Mouse (Mus musculus) liver, embryonic 14.5 days (tissue): ENCODE results near the gene Cog6. TPM values are rescaled to one million over a fixed set of nuclear protein-coding genes. Genes with fewer than 3 reads are reported as not detected.

Experiments
- ATAC-seq: fragments of 200-750 bp; cut with Nextera tagmentation; 2 replicates; pipeline ENCODE4 v1.8.0; 2017; ENCODE audit warnings: moderate number of reproducible peaks, mild to moderate bottlenecking, moderate library complexity; ENCODE audit not compliant: insufficient read depth
- DNase-seq, 3 experiments: peaks; one replicate each; pipeline ENCODE4 v3.0.0-alpha.2; 2012 to 2013; ENCODE audit warnings: low read depth in 3 of 3, low spot score in 3 of 3
- H3K27ac ChIP-seq: fragments of 300-500 bp; sonication (generic); 2 replicates; pipeline ENCODE4 v1.5.1; 2014; ENCODE audit warnings: moderate library complexity, mild to moderate bottlenecking, control low read depth, inconsistent platforms
- H3K27me3 ChIP-seq: fragments of 300-500 bp; sonication (generic); 2 replicates; pipeline ENCODE4 v1.6.1; 2014; ENCODE audit warnings: mild to moderate bottlenecking, low read length, moderate library complexity; ENCODE audit not compliant: control insufficient read depth, insufficient read depth
- H3K36me3 ChIP-seq: fragments of 300-500 bp; sonication (generic); replicated peaks from 2 replicates; pipeline ENCODE4 v1.6.1; 2014; ENCODE audit warnings: low read depth; ENCODE audit not compliant: control insufficient read depth, insufficient read depth
- H3K4me1 ChIP-seq, 2 experiments: fragments of 200-500 bp in 1 of 2; fragments of 300-500 bp in 1 of 2; sonication (generic) in 1 of 2; replicated peaks; 2 replicates each; pipeline ENCODE4 v1.6.1; 2012 to 2014; ENCODE audit warnings: antibody characterized with exemption in 1 of 2, inconsistent platforms in 1 of 2, low read length in 1 of 2; ENCODE audit not compliant: control insufficient read depth in 2 of 2, insufficient read depth in 2 of 2
- H3K4me2 ChIP-seq: fragments of 300-500 bp; sonication (generic); 2 replicates; pipeline ENCODE4 v1.6.1; 2014; ENCODE audit warnings: low read depth, mild to moderate bottlenecking, control low read depth, moderate library complexity
- H3K4me3 ChIP-seq, 2 experiments: fragments of 200-500 bp in 1 of 2; fragments of 300-500 bp in 1 of 2; sonication (generic) in 1 of 2; 2 replicates each; pipeline ENCODE4 v1.5.1; 2012 to 2014; ENCODE audit warnings: low read depth in 2 of 2, low read length in 2 of 2, mild to moderate bottlenecking in 2 of 2, control low read depth in 1 of 2, inconsistent platforms in 1 of 2, moderate library complexity in 1 of 2; ENCODE audit not compliant: insufficient read depth in 1 of 2
- H3K9ac ChIP-seq: fragments of 300-500 bp; sonication (generic); replicated peaks from 2 replicates; pipeline ENCODE4 v1.6.1; 2014; ENCODE audit warnings: mild to moderate bottlenecking, control low read depth, moderate library complexity
- H3K9me3 ChIP-seq: fragments of 300-500 bp; sonication (generic); 2 replicates; pipeline ENCODE4 v1.6.1; 2016; ENCODE audit warnings: low read length, mixed read lengths; ENCODE audit not compliant: control insufficient read depth
- CTCF ChIP-seq: IDR thresholded peaks from 2 replicates; pipeline ENCODE4 v1.5.1; 2016; ENCODE audit warnings: antibody characterized with exemption, low read depth, control low read depth
- EP300 ChIP-seq: IDR thresholded peaks from 2 replicates; pipeline ENCODE4 v1.6.1; 2016; ENCODE audit warnings: antibody characterized with exemption, low read depth
- WGBS: fragments of 180-500 bp; shearing (Covaris S2); extraction: QIAGEN DNeasy Blood & Tissue Kit; methylation state at CpG from one replicate; pipeline ENCODE4 v1.1.7; 2014; ENCODE audit not compliant: insufficient replicate concordance; 5-methylcytosine and 5-hydroxymethylcytosine counted together
- polyA plus RNA-seq, 2 experiments: library from polyadenylated mRNA; depleted of rRNA in 1 of 2; stranded (reverse) in 1 of 2; unstranded in 1 of 2; fragments of >200 nt; fragmentation: Nextera tagmentation in 1 of 2; extraction: Ambion mirVana in 1 of 2; gene quantifications; 2 replicates each; pipeline versions ENCODE4 v1.2.1 to v1.2.3; 2012 to 2014

Gene Cog6
- polyA plus RNA-seq, 2 experiments: 7.3 to 15.5 TPM

DNA sequence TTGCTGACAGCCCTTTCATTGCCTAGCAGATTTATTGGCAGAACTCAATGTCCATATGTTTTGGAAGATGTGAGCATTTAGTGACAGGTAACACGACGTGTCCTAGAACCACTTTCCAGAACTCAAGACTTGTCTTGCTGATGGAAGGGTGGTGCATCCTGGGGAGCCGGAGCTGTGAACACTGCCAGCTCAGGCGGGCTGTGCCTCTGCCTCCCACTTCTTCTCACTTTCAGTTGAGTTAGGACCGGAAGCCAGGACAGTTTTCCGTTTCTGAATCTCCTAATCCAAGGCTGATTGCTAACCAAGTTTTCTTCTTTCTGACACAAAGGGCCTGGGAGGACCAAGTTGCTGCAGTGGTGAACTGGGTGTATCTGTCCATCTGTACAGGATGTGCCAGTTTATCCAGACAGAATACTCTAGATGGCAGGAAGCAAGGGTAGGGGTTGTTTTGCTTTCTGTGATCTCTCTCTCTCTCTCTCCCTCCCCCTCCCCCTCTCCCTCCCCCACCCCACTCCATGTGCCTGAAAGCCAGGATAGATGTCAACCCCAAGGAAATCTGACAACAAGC is 79.2 kb downstream of the Cog6 start:
- no peak overlapping the region for H3K27ac ChIP-seq
- H3K4me1 ChIP-seq: no peaks in the 10 kb centered on the region
- TF ChIP-seq EP300: no peak
- TF ChIP-seq CTCF: no peak
- 40% methylated on average over 6 of the region's 6 CpGs for WGBS
- no peak for DNase-seq
- H3K36me3 ChIP-seq: no peaks in the 10 kb centered on the region
- no peak for ATAC-seq
- H3K9me3 ChIP-seq: no peaks in the 10 kb centered on the region
- no peaks in the 10 kb centered on the region for H3K27me3 ChIP-seq
- no peak overlapping the region for H3K4me2 ChIP-seq
- H3K9ac ChIP-seq: no peak overlapping the region
- no peak overlapping the region for H3K4me3 ChIP-seq

DNA sequence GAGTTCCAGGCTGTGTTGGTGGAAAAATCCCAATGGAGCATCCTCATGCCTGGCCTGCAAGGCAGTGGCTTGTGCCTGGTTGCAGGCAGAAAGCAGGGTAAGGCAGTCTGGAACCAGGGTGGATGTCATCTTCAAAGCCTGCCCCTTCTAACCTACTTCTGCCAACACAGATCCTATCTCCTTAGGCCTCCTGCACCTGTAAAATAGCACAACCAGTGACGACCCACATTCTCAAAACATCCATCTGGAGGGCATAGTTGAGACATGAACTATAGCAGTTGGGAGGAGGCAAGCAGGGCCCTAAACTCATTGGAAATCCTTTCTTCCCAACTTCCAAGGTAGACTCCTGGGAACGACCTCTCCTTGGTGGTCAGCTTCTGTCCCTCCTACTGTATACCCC is 85.1 kb downstream of the Cog6 start:
- no peak for ATAC-seq
- WGBS: 46% methylated on average over 2 of the region's 2 CpGs
- no peak overlapping the region for H3K4me3 ChIP-seq
- no peak overlapping the region for H3K27ac ChIP-seq
- no peaks in the 10 kb centered on the region for H3K9me3 ChIP-seq
- H3K4me2 ChIP-seq: no peak overlapping the region
- no peaks in the 10 kb centered on the region for H3K4me1 ChIP-seq
- no peaks in the 10 kb centered on the region for H3K36me3 ChIP-seq
- TF ChIP-seq EP300 (no peak), CTCF (no peak)
- DNase-seq: no peak
- no peaks in the 10 kb centered on the region for H3K27me3 ChIP-seq
- no peak overlapping the region for H3K9ac ChIP-seq

Other genes with a start within 250 kb of the Cog6 start
- 1.9 and 2.6 TPM in 2 replicates for gene Lhfp, start 24.3 kb upstream of the Cog6 start, polyA plus RNA-seq (2012; rRNA removed)
- 2.6 and 2.7 TPM in 2 replicates for gene Lhfp, start 24.3 kb upstream of the Cog6 start, polyA plus RNA-seq (2014; fragmentation: Nextera tagmentation; extraction: Ambion mirVana)